Mouse (Mus musculus) lung, embryonic 14.5 days (tissue): ENCODE results near the gene Depdc1b. TPM values are rescaled to one million over a fixed set of nuclear protein-coding genes. Genes with fewer than 3 reads are reported as not detected.

Experiments
- ATAC-seq: fragments of 200-750 bp; cut with Nextera tagmentation; 2 replicates; pipeline ENCODE4 v1.8.0; 2017; ENCODE audit warnings: mild to moderate bottlenecking, moderate TSS enrichment, moderate library complexity; ENCODE audit not compliant: insufficient read depth
- DNase-seq: peaks from one replicate; pipeline ENCODE4 v3.0.0-alpha.2; 2015
- H3K27ac ChIP-seq: fragments of 300-500 bp; sonication (generic); 2 replicates; pipeline ENCODE4 v1.5.1; 2014; ENCODE audit warnings: low read depth, mild to moderate bottlenecking, moderate library complexity
- H3K27me3 ChIP-seq: fragments of 300-500 bp; sonication (generic); 2 replicates; pipeline ENCODE4 v1.6.1; 2014; ENCODE audit warnings: low read length, control low read depth; ENCODE audit not compliant: insufficient read depth
- H3K36me3 ChIP-seq: fragments of 300-500 bp; sonication (generic); 2 replicates; pipeline ENCODE4 v1.6.1; 2014; ENCODE audit warnings: control low read depth; ENCODE audit not compliant: insufficient read depth
- H3K4me1 ChIP-seq: fragments of 300-500 bp; sonication (generic); 2 replicates; pipeline ENCODE4 v1.6.1; 2014; ENCODE audit warnings: antibody characterized with exemption, control low read depth; ENCODE audit not compliant: insufficient read depth
- H3K4me2 ChIP-seq: fragments of 300-500 bp; sonication (generic); 2 replicates; pipeline ENCODE4 v1.6.1; 2014; ENCODE audit warnings: mild to moderate bottlenecking
- H3K4me3 ChIP-seq: fragments of 300-500 bp; sonication (generic); 2 replicates; pipeline ENCODE4 v1.5.1; 2014; ENCODE audit warnings: low read depth, low read length
- H3K9ac ChIP-seq: fragments of 300-500 bp; sonication (generic); 2 replicates; pipeline ENCODE4 v1.6.1; 2014
- H3K9me3 ChIP-seq: fragments of 300-500 bp; sonication (generic); 2 replicates; pipeline ENCODE4 v1.6.1; 2016; ENCODE audit warnings: low read depth, low read length, control low read depth
- CTCF ChIP-seq: IDR thresholded peaks from 2 replicates; pipeline ENCODE4 v1.5.1; 2016; ENCODE audit warnings: antibody characterized with exemption, low read depth
- WGBS: fragments of 180-500 bp; shearing (Covaris S2); extraction: QIAGEN DNeasy Blood & Tissue Kit; methylation state at CpG from one replicate; pipeline ENCODE4 v1.1.7; 2014; 5-methylcytosine and 5-hydroxymethylcytosine counted together
- polyA plus RNA-seq: library from polyadenylated mRNA; unstranded; fragments of >200 nt; fragmentation: Nextera tagmentation; extraction: Ambion mirVana; gene quantifications from 2 replicates; pipeline ENCODE4 v1.2.1, GENCODE M21; 2014

Gene Depdc1b
- polyA plus RNA-seq, 1 experiment from 2014 or later, result 20.2 TPM

DNA sequence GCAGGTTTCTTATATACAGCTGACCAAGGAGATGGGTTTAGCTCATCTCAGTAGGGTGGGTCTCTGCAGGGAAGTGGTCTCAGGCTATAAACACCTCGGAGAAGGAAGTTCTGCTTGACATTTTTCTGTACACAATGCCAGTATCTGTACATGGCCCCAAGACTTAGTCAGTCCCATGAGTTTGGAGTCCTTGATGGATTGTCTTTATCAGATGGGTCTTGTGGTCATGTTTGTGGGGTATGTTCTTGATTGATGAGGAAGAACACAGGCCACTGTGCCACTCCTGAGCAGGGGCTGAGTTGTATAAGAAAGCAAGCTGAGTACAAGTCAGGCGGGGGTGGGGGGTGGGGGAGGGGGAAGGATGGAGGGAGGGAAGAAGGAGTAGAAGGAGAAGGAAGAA lies 11.5 kb upstream of the Depdc1b start:
- Histone ChIP-seq H3K27me3 (no peaks in the 10 kb centered on the region), H3K4me2 (no peak overlapping the region), H3K4me3 (no peak overlapping the region), H3K9me3 (no peaks in the 10 kb centered on the region), H3K36me3 (no peaks in the 10 kb centered on the region), H3K9ac (no peak overlapping the region), H3K4me1 (peaks cover 3% of the 10 kb centered on the region; the same call in 1 of the 2 replicates), H3K27ac (no peak overlapping the region)
- DNase-seq (no peak), ATAC-seq (no peak)
- WGBS, result 20% methylated on average over 2 of the region's 2 CpGs
- TF ChIP-seq CTCF, result no peak

- TF ChIP-seq CTCF, result no peak
- DNase-seq (peak; percentile 61), ATAC-seq (peak; percentile 78)
- no peaks in the 10 kb centered on the region for H3K36me3 ChIP-seq
- H3K4me1 ChIP-seq, result no peaks in the 10 kb centered on the region
- H3K9ac ChIP-seq, result peak overlapping the region; percentile 79
- no peaks in the 10 kb centered on the region for H3K27me3 ChIP-seq
- H3K9me3 ChIP-seq, result no peaks in the 10 kb centered on the region
- peak overlapping the region; percentile 82 for H3K4me3 ChIP-seq
- under 1% methylated on average over 32 of the region's 32 CpGs for WGBS
- peak overlapping the region; percentile 36; the same call in 1 of the 2 replicates for H3K27ac ChIP-seq
- peak overlapping the region; percentile 89 for H3K4me2 ChIP-seq
Observed at GRCm38 (mm10) chr13:108316487-108316903, 363 bp downstream of the Depdc1b start.

DNA sequence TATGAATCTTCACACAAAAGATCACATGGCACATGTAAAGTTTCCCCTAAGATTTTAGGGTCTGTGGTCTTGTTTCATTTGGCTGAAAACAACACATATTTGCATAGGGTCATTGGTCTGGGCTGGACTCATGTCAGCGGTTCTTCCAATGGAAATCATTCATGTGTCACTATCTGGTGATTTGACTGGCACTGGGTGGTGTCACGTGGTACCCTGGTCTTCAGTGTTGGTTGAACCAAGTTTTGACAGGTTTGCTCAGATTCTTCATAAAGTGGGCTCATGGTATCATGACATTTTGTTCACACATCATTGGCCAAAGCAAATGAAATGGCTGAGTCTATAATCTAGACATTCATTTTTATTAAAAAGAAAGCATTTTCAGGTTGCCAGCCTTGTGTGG lies 1.3 kb downstream of the Depdc1b start:
- H3K27me3 ChIP-seq, result no peaks in the 10 kb centered on the region
- 83% methylated on average over 2 of the region's 2 CpGs for WGBS
- ATAC-seq (no peak), DNase-seq (no peak)
- peak overlapping the region; percentile 89 for H3K4me2 ChIP-seq
- no peaks in the 10 kb centered on the region for H3K4me1 ChIP-seq
- H3K4me3 ChIP-seq, result peak overlapping the region; percentile 82
- H3K9ac ChIP-seq, result no peak overlapping the region
- H3K27ac ChIP-seq, result no peak overlapping the region
- TF ChIP-seq CTCF, result no peak
- no peaks in the 10 kb centered on the region for H3K36me3 ChIP-seq
- H3K9me3 ChIP-seq, result no peaks in the 10 kb centered on the region

- Histone ChIP-seq H3K36me3 (peaks cover 3% of the 10 kb centered on the region), H3K27me3 (no peaks in the 10 kb centered on the region), H3K9ac (no peak overlapping the region), H3K4me1 (no peaks in the 10 kb centered on the region), H3K4me3 (no peak overlapping the region), H3K4me2 (no peak overlapping the region), H3K27ac (no peak overlapping the region), H3K9me3 (no peaks in the 10 kb centered on the region)
- no peak for ATAC-seq
- no peak for TF ChIP-seq CTCF
- no peak for DNase-seq
- 91% methylated on average over 8 of the region's 8 CpGs for WGBS
Observed at GRCm38 (mm10) chr13:108319028-108319427, 2.9 kb downstream of the Depdc1b start.

- TF ChIP-seq CTCF, result no peak
Observed at GRCm38 (mm10) chr13:108320216-108320615, 4.1 kb downstream of the Depdc1b start.

GRCm38 (mm10) chr13:108322466-108322865 lies 6.3 kb downstream of the Depdc1b start:
- peaks cover 21% of the 10 kb centered on the region for H3K36me3 ChIP-seq
- no peak for DNase-seq
- no peaks in the 10 kb centered on the region for H3K4me1 ChIP-seq
- H3K9me3 ChIP-seq, result no peaks in the 10 kb centered on the region
- no peak overlapping the region for H3K4me3 ChIP-seq
- no peak for ATAC-seq
- 77% methylated on average over 2 of the region's 2 CpGs for WGBS
- no peak overlapping the region for H3K4me2 ChIP-seq
- no peak for TF ChIP-seq CTCF
- H3K27ac ChIP-seq, result no peak overlapping the region
- no peaks in the 10 kb centered on the region for H3K27me3 ChIP-seq
- H3K9ac ChIP-seq, result no peak overlapping the region

More at GRCm38 (mm10) chr13:108320216-108320615, 4.1 kb downstream of the Depdc1b start:
- Histone ChIP-seq H3K27me3 (no peaks in the 10 kb centered on the region), H3K9ac (no peak overlapping the region), H3K4me3 (no peak overlapping the region), H3K4me2 (no peak overlapping the region), H3K9me3 (no peaks in the 10 kb centered on the region), H3K36me3 (peaks cover 14% of the 10 kb centered on the region), H3K4me1 (no peaks in the 10 kb centered on the region), H3K27ac (no peak overlapping the region)
- 89% methylated on average over 8 of the region's 8 CpGs for WGBS
- ATAC-seq, result no peak
- DNase-seq, result no peak

GRCm38 (mm10) chr13:108323317-108323716 lies 7.2 kb downstream of the Depdc1b start:
- 83% methylated on average over 2 of the region's 2 CpGs for WGBS

More at GRCm38 (mm10) chr13:108323317-108323716, 7.2 kb downstream of the Depdc1b start:
- no peak overlapping the region for H3K4me2 ChIP-seq
- H3K4me1 ChIP-seq, result no peaks in the 10 kb centered on the region
- H3K9ac ChIP-seq, result no peak overlapping the region
- no peak overlapping the region for H3K27ac ChIP-seq
- no peak for ATAC-seq
- H3K9me3 ChIP-seq, result no peaks in the 10 kb centered on the region
- peaks cover 21% of the 10 kb centered on the region for H3K36me3 ChIP-seq
- no peak for TF ChIP-seq CTCF
- DNase-seq, result no peak
- no peaks in the 10 kb centered on the region for H3K27me3 ChIP-seq
- no peak overlapping the region for H3K4me3 ChIP-seq
